ENCODE assay signal across 23 mouse cellular contexts in the genomic region with DNA sequence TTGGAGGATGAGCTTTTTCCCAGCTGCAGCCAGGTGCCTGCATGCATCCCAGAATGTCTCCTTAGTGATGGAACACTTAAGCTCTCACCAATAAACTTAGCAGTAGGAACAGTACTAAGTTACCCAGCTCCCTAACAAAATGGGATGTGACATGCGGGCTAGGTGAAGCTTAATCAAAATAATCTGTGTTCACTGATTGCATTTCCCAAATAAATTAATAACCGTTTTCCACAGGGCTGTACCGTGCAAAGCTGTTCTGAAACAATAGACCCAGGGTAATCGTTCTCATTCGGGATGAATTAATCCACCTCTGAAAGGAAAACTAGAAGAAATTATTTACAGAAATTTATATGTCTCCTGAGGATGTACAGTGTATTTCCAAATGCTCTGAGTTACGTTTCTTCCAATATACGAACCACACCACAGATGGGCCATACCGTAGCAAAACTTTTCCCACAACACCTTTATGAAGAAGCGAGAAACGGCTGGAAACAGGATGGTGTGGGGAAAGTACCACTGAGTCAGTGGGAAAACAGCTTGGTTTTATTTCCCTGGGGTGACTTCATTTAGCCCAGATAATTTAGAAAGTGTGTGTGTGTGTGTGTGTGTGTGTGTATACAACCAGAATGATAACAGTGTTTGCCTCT.
DNase-seq lines count a peak whose midpoint lies in the region; ATAC-seq lines count a peak whose summit lies in the region.
"Had no signal": no experiment of that assay in that cellular context is flagged by ENCODE, and none has a peak within 500 bp of the region (broad histone marks: within the 10 kb centered on the region; RNA-seq: fewer than 3 reads in every experiment).

No protein-coding gene starts in this region.

- H3K36me3 ChIP-seq in heart, embryonic 10.5 days: no peaks in the 10 kb centered on the region
- no peaks in the 10 kb centered on the region for H3K36me3 ChIP-seq in neural tube, embryonic 13.5 days
- no peaks in the 10 kb centered on the region for H3K36me3 ChIP-seq in neural tube, embryonic 14.5 days (ENCODE audit: control insufficient read depth, insufficient read depth, low read length)
- H3K36me3 ChIP-seq in liver, embryonic 11.5 days (ENCODE audit: control insufficient read depth, insufficient read depth, low read length): no peaks in the 10 kb centered on the region
- H3K36me3 ChIP-seq: embryonic facial prominence, embryonic 13.5 days; embryonic facial prominence, embryonic 15.5 days; forebrain, embryonic 10.5 days; forebrain, embryonic 12.5 days had no signal

- 89% methylated on average over 10 of the region's 10 CpGs for WGBS in heart, embryonic 10.5 days
- 74% methylated on average over 10 of the region's 10 CpGs for WGBS in neural tube, embryonic 13.5 days
- 69% methylated on average over 10 of the region's 10 CpGs for WGBS in neural tube, embryonic 14.5 days
- WGBS in liver, embryonic 11.5 days: 89% methylated on average over 10 of the region's 10 CpGs

- H3K9me3 ChIP-seq in heart, embryonic 10.5 days: no peaks in the 10 kb centered on the region
- no peaks in the 10 kb centered on the region for H3K9me3 ChIP-seq in neural tube, embryonic 13.5 days
- H3K9me3 ChIP-seq in neural tube, embryonic 14.5 days (ENCODE audit: control insufficient read depth, low read length): no peaks in the 10 kb centered on the region
- no peaks in the 10 kb centered on the region for H3K9me3 ChIP-seq in liver, embryonic 11.5 days (ENCODE audit: control insufficient read depth, low read length)
- H3K9me3 ChIP-seq: embryonic facial prominence, embryonic 13.5 days; embryonic facial prominence, embryonic 15.5 days; forebrain, embryonic 10.5 days; forebrain, embryonic 12.5 days had no signal

- no peaks in the 10 kb centered on the region for H3K4me1 ChIP-seq in heart, embryonic 10.5 days
- no peaks in the 10 kb centered on the region for H3K4me1 ChIP-seq in neural tube, embryonic 13.5 days (replicated peaks)
- no peaks in the 10 kb centered on the region for H3K4me1 ChIP-seq in neural tube, embryonic 14.5 days (ENCODE audit: control insufficient read depth, insufficient read depth, low read length)
- no peaks in the 10 kb centered on the region for H3K4me1 ChIP-seq in liver, embryonic 11.5 days (replicated peaks; ENCODE audit: control insufficient read depth, insufficient read depth, low read length)
- H3K4me1 ChIP-seq: embryonic facial prominence, embryonic 13.5 days; embryonic facial prominence, embryonic 15.5 days; forebrain, embryonic 10.5 days; forebrain, embryonic 12.5 days had no signal

- no peak overlapping the region for H3K4me3 ChIP-seq in heart, embryonic 10.5 days
- no peak overlapping the region for H3K4me3 ChIP-seq in neural tube, embryonic 13.5 days
- no peak overlapping the region for H3K4me3 ChIP-seq in neural tube, embryonic 14.5 days (ENCODE audit: low read depth, low read length)
- H3K4me3 ChIP-seq in liver, embryonic 11.5 days (ENCODE audit: low read depth, low read length): no peak overlapping the region
- H3K4me3 ChIP-seq: embryonic facial prominence, embryonic 13.5 days; embryonic facial prominence, embryonic 15.5 days; erythroblast, embryonic 14.5 days; forebrain, embryonic 10.5 days; forebrain, embryonic 12.5 days had no signal

- no peak overlapping the region for H3K4me2 ChIP-seq in neural tube, embryonic 13.5 days
- H3K4me2 ChIP-seq in neural tube, embryonic 14.5 days (ENCODE audit: low read depth, low read length): no peak overlapping the region
- H3K4me2 ChIP-seq in liver, embryonic 11.5 days: no peak overlapping the region
- H3K4me2 ChIP-seq: embryonic facial prominence, embryonic 13.5 days; embryonic facial prominence, embryonic 15.5 days; forebrain, embryonic 12.5 days had no signal

- no peaks in the 10 kb centered on the region for H3K27me3 ChIP-seq in heart, embryonic 10.5 days (ENCODE audit: insufficient read depth, poor library complexity, severe bottlenecking)
- no peaks in the 10 kb centered on the region for H3K27me3 ChIP-seq in neural tube, embryonic 13.5 days
- no peaks in the 10 kb centered on the region for H3K27me3 ChIP-seq in neural tube, embryonic 14.5 days (ENCODE audit: control insufficient read depth, insufficient read depth, low read length)
- no peaks in the 10 kb centered on the region for H3K27me3 ChIP-seq in liver, embryonic 11.5 days (replicated peaks; ENCODE audit: control insufficient read depth, insufficient read depth, low read length)
- H3K27me3 ChIP-seq: forebrain, embryonic 12.5 days had no signal

- peak; percentile 75 for ATAC-seq in neural tube, embryonic 13.5 days (ENCODE audit: low read depth)
- peak; percentile 85 for ATAC-seq in neural tube, embryonic 14.5 days (ENCODE audit: low read depth)
- ATAC-seq in liver, embryonic 11.5 days (replicated peaks; ENCODE audit: low FRiP score): no peak
- ATAC-seq: forebrain, embryonic 14.5 days had no signal

- no peak overlapping the region for H3K27ac ChIP-seq in heart, embryonic 10.5 days
- 0 out of 2 replicates have a peak overlapping the region, but pooled peaks have one; percentile 42 for H3K27ac ChIP-seq in neural tube, embryonic 13.5 days (replicated peaks)
- H3K27ac ChIP-seq in neural tube, embryonic 14.5 days (ENCODE audit: low read depth, low read length): no peak overlapping the region
- H3K27ac ChIP-seq in liver, embryonic 11.5 days (ENCODE audit: low read depth, low read length): no peak overlapping the region
- H3K27ac ChIP-seq: embryonic facial prominence, embryonic 13.5 days; embryonic facial prominence, embryonic 15.5 days; forebrain, embryonic 10.5 days; forebrain, embryonic 12.5 days had no signal

- DNase-seq in heart, embryonic 10.5 days (ENCODE audit: low spot score): peak; percentile 28
- DNase-seq in heart, postnatal 4 days: no peak
- no peak for DNase-seq in neural tube, embryonic 10.5 days (ENCODE audit: extremely low spot score, low spot score)
- DNase-seq in yolk sac, embryonic 10.5 days (ENCODE audit: low spot score): no peak
- DNase-seq in liver, embryonic 11.5 days (ENCODE audit: low spot score): no peak
- DNase-seq: adrenal gland, adult 2 months; adrenal gland, postnatal 10 days; adrenal gland, postnatal 25 days; cerebellum, adult 11 months; cerebellum, adult 18-20 months; cerebellum, adult 8-10 months; cerebellum, adult 9-11 months; cerebellum, postnatal 14 days; cerebellum, postnatal 36 days; embryo, embryonic 11 days had no signal

- H3K9ac ChIP-seq in neural tube, embryonic 13.5 days: no peak overlapping the region
- H3K9ac ChIP-seq in neural tube, embryonic 14.5 days (replicated peaks; ENCODE audit: low read depth, low read length): no peak overlapping the region
- no peak overlapping the region for H3K9ac ChIP-seq in liver, embryonic 11.5 days (ENCODE audit: low read depth, low read length)
- H3K9ac ChIP-seq: embryonic facial prominence, embryonic 13.5 days; embryonic facial prominence, embryonic 15.5 days; forebrain, embryonic 12.5 days had no signal
